In the genomic region with DNA sequence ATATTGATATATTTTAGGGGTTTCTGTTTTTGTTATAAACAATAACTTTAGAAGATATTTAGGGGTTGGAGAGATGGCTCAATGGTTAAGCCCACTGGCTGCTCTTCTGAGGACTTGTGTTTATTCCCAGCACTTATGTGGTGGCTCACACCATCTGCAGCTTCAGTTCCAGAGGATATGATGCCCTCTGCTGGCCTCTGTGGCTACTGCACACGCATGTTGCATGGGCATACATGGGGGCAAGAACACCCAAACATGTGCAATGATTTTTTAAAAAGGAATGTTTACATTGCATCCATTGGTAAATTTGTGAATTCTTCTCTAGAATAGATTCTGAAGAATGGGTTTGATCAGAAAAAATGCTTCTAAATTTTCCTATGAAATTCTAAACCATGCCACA, we compare ENCODE assay signal across 14 mouse cellular contexts.
DNase-seq lines count a peak whose midpoint lies in the region; TF ChIP-seq lines count a peak whose summit lies in the region.
"Had no signal": no experiment of that assay in that cellular context is flagged by ENCODE, and none has a peak within 500 bp of the region (broad histone marks: within the 10 kb centered on the region; RNA-seq: fewer than 3 reads in every experiment).

No protein-coding gene starts in this region.

- intact Hi-C loops in heart, adult 2 months (cut with DNase I): no loop called here
- intact Hi-C loops in heart, postnatal 25 days (cut with DNase I): no loop called here

- H3K36me3 ChIP-seq in heart, adult 2 months (ENCODE audit: control insufficient read depth, insufficient read depth, low read length): no peaks in the 10 kb centered on the region
- H3K36me3 ChIP-seq: heart, embryonic 10.5 days; limb, embryonic 12.5 days; midbrain, embryonic 15.5 days; stomach, embryonic 15.5 days had no signal

- TF ChIP-seq EP300 in heart, adult 2 months (IDR thresholded peaks at IDR 0.05; ENCODE audit: insufficient read depth, low read depth, low read length): no peak

- H3K9ac ChIP-seq in heart, adult 2 months (ENCODE audit: low read depth, low read length): no peak overlapping the region
- H3K9ac ChIP-seq: limb, embryonic 12.5 days; midbrain, embryonic 15.5 days; stomach, embryonic 15.5 days had no signal

- H3K79me2 ChIP-seq in heart, adult 2 months (replicated peaks; ENCODE audit: control insufficient read depth, insufficient read depth, low read length): no peaks in the 10 kb centered on the region

- TF ChIP-seq CTCF in heart, adult 2 months (IDR thresholded peaks at IDR 0.05): peak; percentile 32
- TF ChIP-seq CTCF in lung, adult 2 months (IDR thresholded peaks at IDR 0.05; ENCODE audit: insufficient read depth, low read length): peak; percentile 36; the same call in 1 of the 2 replicates
- peak; percentile 20; the same call in 1 of the 2 replicates for TF ChIP-seq CTCF in brain, embryonic 14.5 days (IDR thresholded peaks at IDR 0.05; ENCODE audit: borderline replicate concordance, extremely low read depth, insufficient read depth, insufficient read length)

- no peak for TF ChIP-seq POLR2A in heart, adult 2 months (IDR thresholded peaks at IDR 0.05; ENCODE audit: insufficient read depth, low read depth, low read length)
- TF ChIP-seq POLR2A in lung, adult 2 months (IDR thresholded peaks at IDR 0.05; ENCODE audit: borderline replicate concordance, extremely low read depth, low read depth, low read length): no peak
- no peak for TF ChIP-seq POLR2A in brain, embryonic 14.5 days (IDR thresholded peaks at IDR 0.05; ENCODE audit: borderline replicate concordance, extremely low read depth, insufficient read depth, insufficient read length, poor library complexity, severe bottlenecking)

- no peaks in the 10 kb centered on the region for H3K27me3 ChIP-seq in heart, adult 2 months (ENCODE audit: control insufficient read depth, insufficient read depth, low read length)
- H3K27me3 ChIP-seq: limb, embryonic 12.5 days; midbrain, embryonic 15.5 days; stomach, embryonic 15.5 days had no signal

- H3K4me1 ChIP-seq in heart, adult 2 months (ENCODE audit: control insufficient read depth, insufficient read depth, low read length): no peaks in the 10 kb centered on the region
- no peaks in the 10 kb centered on the region for H3K4me1 ChIP-seq in lung, adult 2 months (ENCODE audit: control insufficient read depth, insufficient read depth, low read length)
- H3K4me1 ChIP-seq: limb, embryonic 12.5 days; midbrain, embryonic 15.5 days; stomach, embryonic 15.5 days had no signal

- 29% methylated on average over 1 of the region's 1 CpGs for WGBS in heart, adult 2 months
- WGBS in lung, adult 2 months: 50% methylated on average over 1 of the region's 1 CpGs

- no peak overlapping the region for H3K27ac ChIP-seq in heart, adult 2 months
- H3K27ac ChIP-seq: heart, embryonic 10.5 days; limb, embryonic 12.5 days; midbrain, embryonic 15.5 days; stomach, embryonic 15.5 days had no signal

- DNase-seq in heart, adult 2 months: no peak
- DNase-seq in heart, postnatal 25 days (ENCODE audit: low spot score): no peak
- no peak for DNase-seq in lung, adult 2 months
- DNase-seq in lung, postnatal 25 days (ENCODE audit: low spot score): no peak
- DNase-seq in ES-CJ7 (ENCODE audit: low read depth, low spot score): peak; percentile 31
- no peak for DNase-seq in brain, embryonic 14.5 days (ENCODE audit: low read depth)
- DNase-seq in layer of hippocampus, adult 18-20 months (ENCODE audit: low spot score in 2 of 2): no peak
- no peak for DNase-seq in layer of hippocampus, adult 9-11 months
- DNase-seq: kidney, adult 11 months; lung, postnatal 14 days had no signal

- H3K4me3 ChIP-seq in heart, adult 2 months: no peak overlapping the region
- no peak overlapping the region for H3K4me3 ChIP-seq in lung, adult 2 months (replicated peaks; ENCODE audit: extremely low read depth, low read depth, low read length)
- H3K4me3 ChIP-seq: heart, embryonic 10.5 days; limb, embryonic 12.5 days; midbrain, embryonic 15.5 days; stomach, embryonic 15.5 days had no signal
